Mouse (Mus musculus): ENCODE measurements at regions not wholly inside any gene's neighbourhood (a gene's known extent, or its start where the extent isn't known, plus 50 kb on each side); places are given as distances from the start of the nearest gene placed in this dataset.
A peak's percentile ranks its signal among the peaks of the same experiment; 100 is the strongest.
"Not testable (repeated sequence)": the region's sequence is repeated elsewhere in the genome, so short reads cannot be mapped to it uniquely, and the experiment has no call there.

- not testable (repeated sequence) for DNase-seq; H3K4me3 ChIP-seq (replicated peaks; ENCODE audit: extremely low read depth, low read depth, low read length); H3K4me1 ChIP-seq (ENCODE audit: control insufficient read depth, insufficient read depth, low read length)
- 73% methylated on average over 1 of the region's 1 CpGs for WGBS
Observed at GRCm38 (mm10) chr5:89354936-89355335, 102.8 kb downstream of the Gc start.

- no peak overlapping the region for H3K4me3 ChIP-seq (replicated peaks; ENCODE audit: extremely low read depth, low read depth, low read length)
- DNase-seq = no peak
- TF ChIP-seq POLR2A (IDR thresholded peaks at IDR 0.05; ENCODE audit: borderline replicate concordance, extremely low read depth, low read depth, low read length) (no peak), CTCF (IDR thresholded peaks at IDR 0.05; ENCODE audit: insufficient read depth, low read length) (no peak)
- 35% methylated on average over 2 of the region's 2 CpGs for WGBS
- H3K4me1 ChIP-seq (ENCODE audit: control insufficient read depth, insufficient read depth, low read length) = no peaks in the 10 kb centered on the region
Observed at GRCm38 (mm10) chr5:89347771-89348170, 109.9 kb downstream of the Gc start.

GRCm38 (mm10) chr5:89340532-89340931, 117.2 kb downstream of the Gc start:
- 83% methylated on average over 5 of the region's 5 CpGs for WGBS
- DNase-seq = no peak
- H3K4me3 ChIP-seq (replicated peaks; ENCODE audit: extremely low read depth, low read depth, low read length) = no peak overlapping the region
- H3K4me1 ChIP-seq (ENCODE audit: control insufficient read depth, insufficient read depth, low read length) = no peaks in the 10 kb centered on the region
- no peak for TF ChIP-seq CTCF (IDR thresholded peaks at IDR 0.05; ENCODE audit: insufficient read depth, low read length)
- TF ChIP-seq POLR2A (IDR thresholded peaks at IDR 0.05; ENCODE audit: borderline replicate concordance, extremely low read depth, low read depth, low read length) = no peak

GRCm38 (mm10) chr5:89337966-89338657, 119.6 kb downstream of the Gc start:
- peak; percentile 10 for DNase-seq
- 53% methylated on average over 7 of the region's 7 CpGs for WGBS
- H3K4me1 ChIP-seq (ENCODE audit: control insufficient read depth, insufficient read depth, low read length) = no peaks in the 10 kb centered on the region

More at GRCm38 (mm10) chr5:89337966-89338657, 119.6 kb downstream of the Gc start:
- no peak for TF ChIP-seq POLR2A (IDR thresholded peaks at IDR 0.05; ENCODE audit: borderline replicate concordance, extremely low read depth, low read depth, low read length)
- TF ChIP-seq CTCF (IDR thresholded peaks at IDR 0.05; ENCODE audit: insufficient read depth, low read length) = no peak
- no peak overlapping the region for H3K4me3 ChIP-seq (replicated peaks; ENCODE audit: extremely low read depth, low read depth, low read length)

All from lung, adult 2 months (tissue).